Mouse (Mus musculus) lung, embryonic 14.5 days (tissue): ENCODE results near the gene Reep3. TPM values are rescaled to one million over a fixed set of nuclear protein-coding genes. Genes with fewer than 3 reads are reported as not detected.

Experiments used
- ATAC-seq: fragments of 200-750 bp; cut with Nextera tagmentation; 2 replicates; pipeline ENCODE4 v1.8.0; 2017; ENCODE audit warnings: mild to moderate bottlenecking, moderate TSS enrichment, moderate library complexity; ENCODE audit not compliant: insufficient read depth
- DNase-seq: peaks from one replicate; pipeline ENCODE4 v3.0.0-alpha.2; 2015
- H3K27ac ChIP-seq: fragments of 300-500 bp; sonication (generic); 2 replicates; pipeline ENCODE4 v1.5.1; 2014; ENCODE audit warnings: low read depth, mild to moderate bottlenecking, moderate library complexity
- H3K27me3 ChIP-seq: fragments of 300-500 bp; sonication (generic); 2 replicates; pipeline ENCODE4 v1.6.1; 2014; ENCODE audit warnings: low read length, control low read depth; ENCODE audit not compliant: insufficient read depth
- H3K36me3 ChIP-seq: fragments of 300-500 bp; sonication (generic); 2 replicates; pipeline ENCODE4 v1.6.1; 2014; ENCODE audit warnings: control low read depth; ENCODE audit not compliant: insufficient read depth
- H3K4me1 ChIP-seq: fragments of 300-500 bp; sonication (generic); 2 replicates; pipeline ENCODE4 v1.6.1; 2014; ENCODE audit warnings: antibody characterized with exemption, control low read depth; ENCODE audit not compliant: insufficient read depth
- H3K4me2 ChIP-seq: fragments of 300-500 bp; sonication (generic); 2 replicates; pipeline ENCODE4 v1.6.1; 2014; ENCODE audit warnings: mild to moderate bottlenecking
- H3K4me3 ChIP-seq: fragments of 300-500 bp; sonication (generic); 2 replicates; pipeline ENCODE4 v1.5.1; 2014; ENCODE audit warnings: low read depth, low read length
- H3K9ac ChIP-seq: fragments of 300-500 bp; sonication (generic); 2 replicates; pipeline ENCODE4 v1.6.1; 2014
- H3K9me3 ChIP-seq: fragments of 300-500 bp; sonication (generic); 2 replicates; pipeline ENCODE4 v1.6.1; 2016; ENCODE audit warnings: low read depth, low read length, control low read depth
- CTCF ChIP-seq: IDR thresholded peaks from 2 replicates; pipeline ENCODE4 v1.5.1; 2016; ENCODE audit warnings: antibody characterized with exemption, low read depth
- WGBS: fragments of 180-500 bp; shearing (Covaris S2); extraction: QIAGEN DNeasy Blood & Tissue Kit; methylation state at CpG from one replicate; pipeline ENCODE4 v1.1.7; 2014; 5-methylcytosine and 5-hydroxymethylcytosine counted together
- polyA plus RNA-seq: library from polyadenylated mRNA; unstranded; fragments of >200 nt; fragmentation: Nextera tagmentation; extraction: Ambion mirVana; gene quantifications from 2 replicates; pipeline ENCODE4 v1.2.1, GENCODE M21; 2014

Reep3 gene
- polyA plus RNA-seq, 1 experiment from 2014 or later, result 31.7 TPM

- H3K9me3 ChIP-seq, result no peaks in the 10 kb centered on the region
- 0 out of 2 replicates have a peak, but pooled peaks cover 3% of the 10 kb centered on the region for H3K4me1 ChIP-seq
- DNase-seq (no peak), ATAC-seq (no peak)
- no peak overlapping the region for H3K4me2 ChIP-seq
- no peak for TF ChIP-seq CTCF
- 35% methylated on average over 7 of the region's 7 CpGs for WGBS
- H3K4me3 ChIP-seq, result no peak overlapping the region
- H3K36me3 ChIP-seq, result 0 out of 2 replicates have a peak, but pooled peaks cover 10% of the 10 kb centered on the region
- H3K9ac ChIP-seq, result no peak overlapping the region
- H3K27me3 ChIP-seq, result no peaks in the 10 kb centered on the region
- H3K27ac ChIP-seq, result no peak overlapping the region
Observed at GRCm38 (mm10) chr10:67031186-67031585, 65.6 kb downstream of the Reep3 start.

- H3K36me3 ChIP-seq, result 0 out of 2 replicates have a peak, but pooled peaks cover 10% of the 10 kb centered on the region
- H3K4me3 ChIP-seq, result no peak overlapping the region
- no peak for TF ChIP-seq CTCF
- no peaks in the 10 kb centered on the region for H3K9me3 ChIP-seq
- H3K4me1 ChIP-seq, result peaks cover 8% of the 10 kb centered on the region; the same call in 1 of the 2 replicates
- no peak overlapping the region for H3K4me2 ChIP-seq
- WGBS, result 79% methylated on average over 12 of the region's 12 CpGs
- H3K27me3 ChIP-seq, result no peaks in the 10 kb centered on the region
- ATAC-seq, result no peak
- no peak overlapping the region for H3K27ac ChIP-seq
- no peak overlapping the region for H3K9ac ChIP-seq
- no peak for DNase-seq
Observed at GRCm38 (mm10) chr10:67029297-67029696, 67.4 kb downstream of the Reep3 start.

GRCm38 (mm10) chr10:67026375-67026774 lies 70.4 kb downstream of the Reep3 start:
- TF ChIP-seq CTCF, result no peak
- WGBS, result 80% methylated on average over 8 of the region's 8 CpGs
- peak overlapping the region; percentile 68; the same call in 1 of the 2 replicates for H3K27ac ChIP-seq
- H3K9me3 ChIP-seq, result no peaks in the 10 kb centered on the region
- H3K27me3 ChIP-seq, result no peaks in the 10 kb centered on the region
- no peak overlapping the region for H3K4me3 ChIP-seq
- DNase-seq, result no peak
- no peak overlapping the region for H3K4me2 ChIP-seq
- ATAC-seq, result no peak
- 0 out of 2 replicates have a peak, but pooled peaks cover 8% of the 10 kb centered on the region for H3K36me3 ChIP-seq
- peaks cover 8% of the 10 kb centered on the region; the same call in 1 of the 2 replicates for H3K4me1 ChIP-seq
- no peak overlapping the region for H3K9ac ChIP-seq

- Histone ChIP-seq H3K4me1 (peaks cover 8% of the 10 kb centered on the region; the same call in 1 of the 2 replicates), H3K27ac (peak overlapping the region; percentile 68; the same call in 1 of the 2 replicates), H3K4me3 (no peak overlapping the region), H3K9ac (no peak overlapping the region), H3K36me3 (0 out of 2 replicates have a peak, but pooled peaks cover 10% of the 10 kb centered on the region), H3K9me3 (no peaks in the 10 kb centered on the region), H3K27me3 (no peaks in the 10 kb centered on the region), H3K4me2 (peak overlapping the region; percentile 5; the same call in 1 of the 2 replicates)
- DNase-seq (peak; percentile 89), ATAC-seq (peak; percentile 91)
- WGBS, result 29% methylated on average over 10 of the region's 10 CpGs
- no peak for TF ChIP-seq CTCF
Observed at GRCm38 (mm10) chr10:67025573-67026236, 71.0 kb downstream of the Reep3 start.

- ATAC-seq (no peak), DNase-seq (no peak)
- no peak for TF ChIP-seq CTCF
- Histone ChIP-seq H3K27ac (no peak overlapping the region), H3K36me3 (0 out of 2 replicates have a peak, but pooled peaks cover 9% of the 10 kb centered on the region), H3K27me3 (no peaks in the 10 kb centered on the region), H3K4me2 (no peak overlapping the region), H3K9me3 (no peaks in the 10 kb centered on the region), H3K4me3 (no peak overlapping the region), H3K9ac (no peak overlapping the region), H3K4me1 (peaks cover 8% of the 10 kb centered on the region; the same call in 1 of the 2 replicates)
- WGBS, result 94% methylated on average over 6 of the region's 6 CpGs
Observed at GRCm38 (mm10) chr10:67024391-67024790, 72.4 kb downstream of the Reep3 start.

GRCm38 (mm10) chr10:67023092-67023491 lies 73.7 kb downstream of the Reep3 start:
- Histone ChIP-seq H3K4me1 (peaks cover 8% of the 10 kb centered on the region; the same call in 1 of the 2 replicates), H3K27me3 (no peaks in the 10 kb centered on the region), H3K9ac (no peak overlapping the region), H3K36me3 (0 out of 2 replicates have a peak, but pooled peaks cover 4% of the 10 kb centered on the region), H3K27ac (no peak overlapping the region), H3K9me3 (no peaks in the 10 kb centered on the region), H3K4me2 (no peak overlapping the region), H3K4me3 (no peak overlapping the region)
- WGBS, result 79% methylated on average over 9 of the region's 9 CpGs
- ATAC-seq, result no peak
- TF ChIP-seq CTCF, result no peak
- no peak for DNase-seq

- H3K9me3 ChIP-seq, result no peaks in the 10 kb centered on the region
- H3K36me3 ChIP-seq, result 0 out of 2 replicates have a peak, but pooled peaks cover 4% of the 10 kb centered on the region
- no peak overlapping the region for H3K27ac ChIP-seq
- no peak overlapping the region for H3K4me2 ChIP-seq
- no peak overlapping the region for H3K4me3 ChIP-seq
- no peak overlapping the region for H3K9ac ChIP-seq
- H3K27me3 ChIP-seq, result no peaks in the 10 kb centered on the region
- ATAC-seq (no peak), DNase-seq (no peak)
- no peak for TF ChIP-seq CTCF
- WGBS, result 79% methylated on average over 13 of the region's 13 CpGs
- H3K4me1 ChIP-seq, result peaks cover 7% of the 10 kb centered on the region; the same call in 1 of the 2 replicates
Observed at GRCm38 (mm10) chr10:67021494-67021893, 75.3 kb downstream of the Reep3 start.
